Comparison of ENCODE assay signal across 12 mouse cellular contexts in genomic region chr2:10370176-10370575, GRCm38 (mm10). TPM values are rescaled to one million over a fixed set of nuclear protein-coding genes. Genes with fewer than 3 reads are reported as not detected.
DNase-seq lines count a peak whose midpoint lies in the region; ATAC-seq and TF ChIP-seq lines count a peak whose summit lies in the region.
"Had no signal": no experiment of that assay in that cellular context is flagged by ENCODE, and none has a peak within 500 bp of the region (broad histone marks: within the 10 kb centered on the region; RNA-seq: fewer than 3 reads in every experiment).

Gene Sfmbt2, plus strand, starts transcription at chr2:10370510.

- peaks cover 68% of the 10 kb centered on the region for H3K27me3 ChIP-seq in intestine, embryonic 14.5 days (replicated peaks; ENCODE audit: control insufficient read depth, insufficient read depth, low read length)
- peaks cover 54% of the 10 kb centered on the region for H3K27me3 ChIP-seq in intestine, embryonic 16.5 days (replicated peaks; ENCODE audit: control insufficient read depth, insufficient read depth, low read length)
- H3K27me3 ChIP-seq in limb, embryonic 12.5 days, result peaks cover 77% of the 10 kb centered on the region
- H3K27me3 ChIP-seq in thymus, adult 2 months (ENCODE audit: control insufficient read depth, insufficient read depth, low read length), result peaks cover 24% of the 10 kb centered on the region

- TF ChIP-seq CTCF in thymus, adult 2 months (IDR thresholded peaks at IDR 0.05; ENCODE audit: borderline replicate concordance, control insufficient read depth, extremely low read depth, insufficient read depth, low read length, poor library complexity), result no peak

- no peak within 1 kb of the TSS for H3K9ac ChIP-seq in intestine, embryonic 14.5 days (ENCODE audit: low read length)
- H3K9ac ChIP-seq in intestine, embryonic 16.5 days (ENCODE audit: low read depth, low read length), result no peak within 1 kb of the TSS
- H3K9ac ChIP-seq in ES-E14 (ENCODE audit: insufficient read depth, low read depth, low read length, poor library complexity, severe bottlenecking), result peak within 1 kb of the TSS; percentile 68; the same call in 1 of the 2 replicates
- no peak within 1 kb of the TSS for H3K9ac ChIP-seq in limb, embryonic 12.5 days (replicated peaks)
- H3K9ac ChIP-seq: liver, embryonic 13.5 days had no signal

- H3K4me1 ChIP-seq in intestine, embryonic 14.5 days (replicated peaks; ENCODE audit: control insufficient read depth, insufficient read depth, low read length), result peaks cover 10% of the 10 kb centered on the region; the same call in 1 of the 2 replicates
- H3K4me1 ChIP-seq in intestine, embryonic 16.5 days (ENCODE audit: control insufficient read depth, insufficient read depth, low read length), result peaks cover 10% of the 10 kb centered on the region
- H3K4me1 ChIP-seq in ES-E14 (ENCODE audit: control insufficient read depth in 2 of 2, insufficient read depth in 2 of 2, low read length in 2 of 2, poor library complexity in 1 of 2), result peaks cover 0 to 2% of the 10 kb centered on the region in 2 experiments; a peak in 1 of 4 replicates
- H3K4me1 ChIP-seq in limb, embryonic 12.5 days (replicated peaks), result peaks cover 15% of the 10 kb centered on the region
- H3K4me1 ChIP-seq in thymus, adult 2 months (replicated peaks; ENCODE audit: control insufficient read depth, insufficient read depth, low read length), result peaks cover 17% of the 10 kb centered on the region

- no peak within 1 kb of the TSS for H3K27ac ChIP-seq in intestine, embryonic 14.5 days (ENCODE audit: low read depth)
- H3K27ac ChIP-seq in intestine, embryonic 16.5 days (ENCODE audit: low read length), result no peak within 1 kb of the TSS
- no peak within 1 kb of the TSS; the same call in 1 of the 2 replicates for H3K27ac ChIP-seq in ES-E14 (ENCODE audit: insufficient read depth, low read depth, low read length, poor library complexity, severe bottlenecking)
- H3K27ac ChIP-seq in limb, embryonic 12.5 days, result no peak within 1 kb of the TSS
- H3K27ac ChIP-seq in thymus, adult 2 months (ENCODE audit: control insufficient read depth, insufficient read depth, low read length), result no peak within 1 kb of the TSS
- H3K27ac ChIP-seq: liver, embryonic 13.5 days had no signal

- no peak for ATAC-seq in intestine, embryonic 14.5 days (replicated peaks; ENCODE audit: low FRiP score, low TSS enrichment, low read depth)
- ATAC-seq in intestine, embryonic 16.5 days, result no peak
- no peak for ATAC-seq in limb, embryonic 12.5 days (ENCODE audit: insufficient number of reproducible peaks, insufficient read depth, low FRiP score, low TSS enrichment, low read depth)
- ATAC-seq: inflammation-experienced regulatory T-cells, adult 6 months had no signal

- in situ Hi-C loops in ES-E14 (cut with MboI; ENCODE audit: low sequenced_read_pairs in 2 of 2, unreplicated experiment in 2 of 2), result loop anchor here (5.0 kb wide), 1 partner anchor 488 kb away; the partner anchor contains the start of gene 4930412O13Rik (in 2 of the 2)

- no peak within 1 kb of the TSS for H3K4me2 ChIP-seq in intestine, embryonic 14.5 days (ENCODE audit: low read length)
- H3K4me2 ChIP-seq in intestine, embryonic 16.5 days (ENCODE audit: low read depth, low read length), result no peak within 1 kb of the TSS
- 0 out of 2 replicates have a peak within 1 kb of the TSS, but pooled peaks have one; percentile 95 for H3K4me2 ChIP-seq in limb, embryonic 12.5 days

- WGBS in intestine, embryonic 14.5 days, result 2% methylated on average over 10 of the region's 10 CpGs
- WGBS in intestine, embryonic 16.5 days, result 1% methylated on average over 10 of the region's 10 CpGs
- under 1% methylated on average over 10 of the region's 10 CpGs for WGBS in limb, embryonic 12.5 days
- WGBS in thymus, adult 2 months, result 11% methylated on average over 10 of the region's 10 CpGs

- H3K9me3 ChIP-seq in intestine, embryonic 14.5 days (ENCODE audit: control insufficient read depth, low read length), result no peaks in the 10 kb centered on the region
- no peaks in the 10 kb centered on the region for H3K9me3 ChIP-seq in intestine, embryonic 16.5 days (ENCODE audit: control insufficient read depth, low read length)
- no peaks in the 10 kb centered on the region for H3K9me3 ChIP-seq in ES-E14 (ENCODE audit: control insufficient read depth, insufficient read depth, low read depth, low read length)
- no peaks in the 10 kb centered on the region for H3K9me3 ChIP-seq in limb, embryonic 12.5 days
- H3K9me3 ChIP-seq: liver, embryonic 13.5 days had no signal

- no peak for TF ChIP-seq POLR2A in thymus, adult 2 months (IDR thresholded peaks at IDR 0.05; ENCODE audit: control insufficient read depth, extremely low read depth, insufficient read depth, low read length, poor library complexity)

- no peak within 1 kb of the TSS for H3K4me3 ChIP-seq in intestine, embryonic 14.5 days (ENCODE audit: low read depth, low read length)
- H3K4me3 ChIP-seq in intestine, embryonic 16.5 days (ENCODE audit: low read length), result no peak within 1 kb of the TSS
- peak within 1 kb of the TSS; percentile 28 to 58 for H3K4me3 ChIP-seq in ES-E14 (ENCODE audit: insufficient read depth in 1 of 2, low read depth in 1 of 2, low read length in 2 of 2, poor library complexity in 1 of 2, severe bottlenecking in 1 of 2)
- H3K4me3 ChIP-seq in limb, embryonic 12.5 days (replicated peaks), result 0 out of 2 replicates have a peak within 1 kb of the TSS, but pooled peaks have one; percentile 53
- H3K4me3 ChIP-seq in thymus, adult 2 months (ENCODE audit: control insufficient read depth, insufficient read depth, low read length), result no peak within 1 kb of the TSS
- H3K4me3 ChIP-seq: liver, embryonic 13.5 days had no signal

- peak; percentile 59 for DNase-seq in intestine, embryonic 14.5 days (ENCODE audit: low spot score)
- DNase-seq in ES-E14 (ENCODE audit: low read depth, low spot score), result peak; percentile 33
- DNase-seq in embryo, embryonic 9.5 days (ENCODE audit: extremely low spot score), result peak; percentile 30
- DNase-seq in thymus, adult 2 months, result no peak
- no peak for DNase-seq in cerebellum, postnatal 14 days
- DNase-seq: adrenal gland, postnatal 10 days; layer of hippocampus, adult 9-11 months; liver, embryonic 13.5 days; right cerebral cortex, postnatal 25 days had no signal

- H3K36me3 ChIP-seq in intestine, embryonic 14.5 days (ENCODE audit: control insufficient read depth, insufficient read depth, low read length), result no peaks in the 10 kb centered on the region
- no peaks in the 10 kb centered on the region for H3K36me3 ChIP-seq in intestine, embryonic 16.5 days (ENCODE audit: control insufficient read depth, insufficient read depth, low read length)
- no peaks in the 10 kb centered on the region for H3K36me3 ChIP-seq in ES-E14 (ENCODE audit: control insufficient read depth, insufficient read depth, low read length, poor library complexity, severe bottlenecking)
- H3K36me3 ChIP-seq in limb, embryonic 12.5 days, result no peaks in the 10 kb centered on the region
- no peaks in the 10 kb centered on the region for H3K36me3 ChIP-seq in thymus, adult 2 months (ENCODE audit: control insufficient read depth, insufficient read depth, low read length)
- H3K36me3 ChIP-seq: liver, embryonic 13.5 days had no signal

TF ChIP-seq in ES-E14, 5 proteins besides CTCF, POLR2A, EP300 and RAD21:
- no peak for TF ChIP-seq CHD2 (IDR thresholded peaks at IDR 0.05; ENCODE audit: low read depth, low read length)
- TF ChIP-seq ZNF384 (IDR thresholded peaks at IDR 0.05; ENCODE audit: low read depth, low read length), result no peak
- TF ChIP-seq MAFK (IDR thresholded peaks at IDR 0.05; ENCODE audit: insufficient read depth, low read depth, low read length), result no peak
- TF ChIP-seq HCFC1 (IDR thresholded peaks at IDR 0.05; ENCODE audit: borderline replicate concordance, insufficient read depth, low read length), result no peak
- TF ChIP-seq ZC3H11A (IDR thresholded peaks at IDR 0.05; ENCODE audit: borderline replicate concordance, low read depth, low read length), result no peak

RNA-seq across cellular contexts. Expression of gene Sfmbt2, which starts in this region (rescaled TPM):
- polyA plus RNA-seq in intestine, embryonic 14.5 days (2014; fragmentation: Nextera tagmentation; extraction: Ambion mirVana), result 1.6 and 2.2 TPM in 2 replicates
- polyA plus RNA-seq in intestine, embryonic 16.5 days (2015; fragmentation: Nextera tagmentation; extraction: Ambion mirVana), result 0.65 and 0.93 TPM in 2 replicates
- 40.8 and 43.7 TPM in 2 replicates for total RNA-seq in ES-E14 (2012; rRNA removed)
- 2.7 and 3.0 TPM in 2 replicates for polyA plus RNA-seq in limb, embryonic 12.5 days (2016; fragmentation: Nextera tagmentation; extraction: Ambion mirVana)
- polyA plus RNA-seq in thymus, adult 2 months (2012; rRNA removed), result 1.6 and 1.7 TPM in 2 replicates

Comparison
In these comparisons a context has a peak if more than half of its experiments do, and no peak if none do; other contexts are left out.
1. DNase-seq: peak in intestine, embryonic 14.5 days (single experiment), ES-E14 (single experiment) and embryo, embryonic 9.5 days (single experiment); none in thymus, adult 2 months (single experiment) and cerebellum, postnatal 14 days (0 of 2).
2. H3K4me3 ChIP-seq: peak in ES-E14 (2 of 2) and limb, embryonic 12.5 days (single experiment); none in intestine, embryonic 14.5 days (single experiment), intestine, embryonic 16.5 days (single experiment) and thymus, adult 2 months (single experiment).